Mouse (Mus musculus) intestine, postnatal 0 days (tissue): ENCODE data around the gene St3gal4. TPM values are rescaled to one million over a fixed set of nuclear protein-coding genes. Genes with fewer than 3 reads are reported as not detected.

ENCODE experiments used
- ATAC-seq: fragments of 200-750 bp; cut with Nextera tagmentation; 2 replicates; pipeline ENCODE4 v1.8.0; 2017; ENCODE audit warnings: mild to moderate bottlenecking, moderate TSS enrichment, moderate library complexity
- H3K27ac ChIP-seq: fragments of 300-500 bp; sonication (generic); 2 replicates; pipeline ENCODE4 v1.5.1; 2014; ENCODE audit warnings: mild to moderate bottlenecking, low read depth, low read length, moderate library complexity
- H3K27me3 ChIP-seq: fragments of 300-500 bp; sonication (generic); replicated peaks from 2 replicates; pipeline ENCODE4 v1.6.1; 2014; ENCODE audit warnings: low read length, mixed read lengths; ENCODE audit not compliant: control insufficient read depth, insufficient read depth
- H3K36me3 ChIP-seq: fragments of 300-500 bp; sonication (generic); 2 replicates; pipeline ENCODE4 v1.6.1; 2014; ENCODE audit warnings: mild to moderate bottlenecking, moderate library complexity; ENCODE audit not compliant: control insufficient read depth, insufficient read depth
- H3K4me1 ChIP-seq: fragments of 300-500 bp; sonication (generic); replicated peaks from 2 replicates; pipeline ENCODE4 v1.6.1; 2014; ENCODE audit warnings: antibody characterized with exemption, low read length, mixed read lengths; ENCODE audit not compliant: control insufficient read depth, insufficient read depth
- H3K4me2 ChIP-seq: fragments of 300-500 bp; sonication (generic); replicated peaks from 2 replicates; pipeline ENCODE4 v1.6.1; 2014; ENCODE audit warnings: low read depth, mild to moderate bottlenecking, moderate library complexity
- H3K4me3 ChIP-seq: fragments of 300-500 bp; sonication (generic); 2 replicates; pipeline ENCODE4 v1.5.1; 2014; ENCODE audit warnings: low read depth, low read length
- H3K9ac ChIP-seq: fragments of 300-500 bp; sonication (generic); 2 replicates; pipeline ENCODE4 v1.6.1; 2014; ENCODE audit warnings: mild to moderate bottlenecking, low read depth, low read length
- H3K9me3 ChIP-seq: fragments of 300-500 bp; sonication (generic); 2 replicates; pipeline ENCODE4 v1.6.1; 2016; ENCODE audit warnings: mixed run types; ENCODE audit not compliant: control insufficient read depth
- CTCF ChIP-seq: sonication (generic); IDR thresholded peaks from 2 replicates; pipeline ENCODE4 v1.5.1; 2016; ENCODE audit warnings: low read depth, mild to moderate bottlenecking, control low read depth, antibody characterized with exemption, moderate library complexity
- WGBS: fragments of 180-500 bp; shearing (Covaris S2); extraction: QIAGEN DNeasy Blood & Tissue Kit; methylation state at CpG from one replicate; pipeline ENCODE4 v1.1.7; 2014; 5-methylcytosine and 5-hydroxymethylcytosine counted together
- polyA plus RNA-seq: library from polyadenylated mRNA; unstranded; fragments of >200 nt; fragmentation: Nextera tagmentation; extraction: Ambion mirVana; gene quantifications from 2 replicates; pipeline ENCODE4 v1.2.1, GENCODE M21; 2015

The St3gal4 gene
- polyA plus RNA-seq, result 242 and 257 TPM in 2 replicates

GRCm38 (mm10) chr9:35119168-35119567 lies at the start of gene St3gal4:
Gene St3gal4 (minus strand): TSS chr9:35119268.
- H3K27me3 ChIP-seq, result no peaks in the 10 kb centered on the region
- no peaks in the 10 kb centered on the region for H3K9me3 ChIP-seq
- 0 out of 2 replicates have a peak within 1 kb of the TSS, but pooled peaks have one; percentile 85 for H3K27ac ChIP-seq
- no peak within 1 kb of the TSS for H3K9ac ChIP-seq
- peaks cover 10% of the 10 kb centered on the region; the same call in 1 of the 2 replicates for H3K36me3 ChIP-seq
- no peak for ATAC-seq
- no peak within 1 kb of the TSS for H3K4me3 ChIP-seq
- WGBS, result 78% methylated on average over 6 of the region's 6 CpGs
- H3K4me2 ChIP-seq, result peak within 1 kb of the TSS; percentile 94
- peaks cover 12% of the 10 kb centered on the region for H3K4me1 ChIP-seq
- no peak for TF ChIP-seq CTCF

- no peaks in the 10 kb centered on the region for H3K27me3 ChIP-seq
- peaks cover 8% of the 10 kb centered on the region for H3K36me3 ChIP-seq
- no peak overlapping the region for H3K4me2 ChIP-seq
- no peaks in the 10 kb centered on the region for H3K9me3 ChIP-seq
- no peak for TF ChIP-seq CTCF
- H3K9ac ChIP-seq, result no peak overlapping the region
- ATAC-seq, result no peak
- 64% methylated on average over 9 of the region's 9 CpGs for WGBS
- H3K27ac ChIP-seq, result no peak overlapping the region
- H3K4me1 ChIP-seq, result no peaks in the 10 kb centered on the region; the same call in 1 of the 2 replicates
- no peak overlapping the region for H3K4me3 ChIP-seq
Measured at GRCm38 (mm10) chr9:35166798-35167635, 47.9 kb upstream of the St3gal4 start.

GRCm38 (mm10) chr9:35166144-35166797 lies 47.2 kb upstream of the St3gal4 start:
- Histone ChIP-seq H3K4me2 (no peak overlapping the region), H3K36me3 (peaks cover 8% of the 10 kb centered on the region), H3K27ac (no peak overlapping the region), H3K4me1 (no peaks in the 10 kb centered on the region; the same call in 1 of the 2 replicates), H3K4me3 (no peak overlapping the region), H3K27me3 (no peaks in the 10 kb centered on the region), H3K9ac (no peak overlapping the region), H3K9me3 (no peaks in the 10 kb centered on the region)
- TF ChIP-seq CTCF, result peak; percentile 75
- WGBS, result 11% methylated on average over 3 of the region's 3 CpGs
- ATAC-seq, result peak; percentile 42; the same call in 1 of the 2 replicates

GRCm38 (mm10) chr9:35164142-35164874 lies 45.2 kb upstream of the St3gal4 start:
- Histone ChIP-seq H3K4me3 (no peak overlapping the region), H3K27ac (no peak overlapping the region), H3K27me3 (no peaks in the 10 kb centered on the region), H3K9me3 (no peaks in the 10 kb centered on the region), H3K4me2 (no peak overlapping the region), H3K36me3 (no peaks in the 10 kb centered on the region), H3K4me1 (no peaks in the 10 kb centered on the region; the same call in 1 of the 2 replicates), H3K9ac (no peak overlapping the region)
- WGBS, result 24% methylated on average over 5 of the region's 5 CpGs
- peak; percentile 72 for ATAC-seq
- no peak for TF ChIP-seq CTCF

GRCm38 (mm10) chr9:35163011-35163690 lies 44.1 kb upstream of the St3gal4 start:
- 84% methylated on average over 11 of the region's 11 CpGs for WGBS
- H3K36me3 ChIP-seq, result no peaks in the 10 kb centered on the region
- no peak for TF ChIP-seq CTCF
- no peak overlapping the region for H3K4me3 ChIP-seq
- no peak overlapping the region for H3K4me2 ChIP-seq
- H3K9ac ChIP-seq, result no peak overlapping the region
- H3K27me3 ChIP-seq, result no peaks in the 10 kb centered on the region
- no peaks in the 10 kb centered on the region; the same call in 1 of the 2 replicates for H3K4me1 ChIP-seq
- ATAC-seq, result no peak
- H3K9me3 ChIP-seq, result no peaks in the 10 kb centered on the region
- H3K27ac ChIP-seq, result no peak overlapping the region
